Mouse (Mus musculus) MEL (cell line): Measurements from ENCODE around the gene Zbtb3. TPM values are rescaled to one million over a fixed set of nuclear protein-coding genes. Genes with fewer than 3 reads are reported as not detected.

Experiments used
- DNase-seq: peaks from one replicate; pipeline ENCODE4 v3.0.0; 2011; ENCODE audit warnings: low read depth, low spot score
- H3K27ac ChIP-seq: 2 replicates; pipeline ENCODE4 v1.5.1; 2012; ENCODE audit warnings: low read depth, mild to moderate bottlenecking, control low read depth, low read length, moderate library complexity; ENCODE audit not compliant: control insufficient read depth
- H3K27me3 ChIP-seq, 2 experiments: fragments of 150-350 bp in 1 of 2; sonication (generic) in 1 of 2; 2 replicates each; pipeline ENCODE4 v1.6.1; 2012; ENCODE audit warnings: low read length in 2 of 2, mild to moderate bottlenecking in 2 of 2, improper control_type of control experiment in 1 of 2, moderate library complexity in 1 of 2; ENCODE audit not compliant: insufficient read depth in 2 of 2, control insufficient read depth in 1 of 2
- H3K36me3 ChIP-seq, 2 experiments: 2 replicates each; pipeline ENCODE4 v1.6.1; 2012 to 2014; ENCODE audit warnings: low read length in 2 of 2, improper control_type of control experiment in 1 of 2, inconsistent platforms in 1 of 2, mild to moderate bottlenecking in 1 of 2; ENCODE audit not compliant: insufficient read depth in 2 of 2, control insufficient read depth in 1 of 2
- H3K4me1 ChIP-seq, 2 experiments: fragments of 150-350 bp in 1 of 2; sonication (generic) in 1 of 2; 2 replicates each; pipeline ENCODE4 v1.6.1; 2012; ENCODE audit warnings: low read length in 2 of 2, improper control_type of control experiment in 1 of 2, mild to moderate bottlenecking in 1 of 2; ENCODE audit not compliant: insufficient read depth in 2 of 2, control insufficient read depth in 1 of 2
- H3K4me3 ChIP-seq, 2 experiments: fragments of 150-350 bp in 1 of 2; sonication (generic) in 1 of 2; 2 replicates each; pipeline ENCODE4 v1.5.1; 2012; ENCODE audit warnings: low read depth in 2 of 2, low read length in 2 of 2, mild to moderate bottlenecking in 2 of 2, moderate library complexity in 2 of 2, control low read depth in 1 of 2, improper control_type of control experiment in 1 of 2; ENCODE audit not compliant: control insufficient read depth in 1 of 2, insufficient read depth in 1 of 2
- H3K79me2 ChIP-seq: 2 replicates; pipeline ENCODE4 v1.6.1; 2012; ENCODE audit warnings: mild to moderate bottlenecking, low read length, moderate library complexity; ENCODE audit not compliant: control insufficient read depth, poor library complexity, insufficient read depth
- H3K9ac ChIP-seq: 2 replicates; pipeline ENCODE4 v1.6.1; 2012; ENCODE audit warnings: low read depth, mild to moderate bottlenecking, control low read depth, low read length, moderate library complexity; ENCODE audit not compliant: control insufficient read depth, poor library complexity, severe bottlenecking
- H3K9me3 ChIP-seq: fragments of 150-350 bp; sonication (generic); replicated peaks from 2 replicates; pipeline ENCODE4 v1.6.1; 2012; ENCODE audit warnings: mild to moderate bottlenecking, low read length, improper control_type of control experiment, moderate library complexity; ENCODE audit not compliant: insufficient read depth
- CTCF ChIP-seq, 3 experiments: IDR thresholded peaks in 2 of 3; conservative IDR thresholded peaks in 1 of 3; 2 replicates each; pipeline ENCODE4 v1.5.1; 2011 to 2012; ENCODE audit warnings: low read length in 3 of 3, low read depth in 2 of 3, mild to moderate bottlenecking in 2 of 3, improper control_type of control experiment in 1 of 3, inconsistent platforms in 1 of 3, mixed read lengths in 1 of 3, moderate library complexity in 1 of 3; ENCODE audit not compliant: control insufficient read depth in 1 of 3, insufficient read depth in 1 of 3, poor library complexity in 1 of 3, severe bottlenecking in 1 of 3
- E2F4 ChIP-seq: IDR thresholded peaks from 2 replicates; pipeline ENCODE4 v1.6.1; 2011; ENCODE audit warnings: low read depth, low read length, improper control_type of control experiment, borderline replicate concordance
- ETS1 ChIP-seq: IDR thresholded peaks from 2 replicates; pipeline ENCODE4 v1.6.1; 2012; ENCODE audit warnings: low read depth, mild to moderate bottlenecking, inconsistent platforms, low read length, improper control_type of control experiment, moderate library complexity
- GATA1 ChIP-seq: IDR thresholded peaks from 2 replicates; pipeline ENCODE4 v1.6.1; 2011; ENCODE audit warnings: low read depth, low read length, improper control_type of control experiment
- HCFC1 ChIP-seq: IDR thresholded peaks from 2 replicates; pipeline ENCODE4 v1.6.1; 2012; ENCODE audit warnings: low read depth, mild to moderate bottlenecking, inconsistent platforms, low read length, improper control_type of control experiment, moderate library complexity
- MAFK ChIP-seq: IDR thresholded peaks from 2 replicates; pipeline ENCODE4 v1.6.1; 2011; ENCODE audit warnings: low read depth, mild to moderate bottlenecking, low read length, improper control_type of control experiment, borderline replicate concordance
- POLR2A ChIP-seq, 2 experiments: IDR thresholded peaks; 2 replicates each; pipeline ENCODE4 v1.6.1; 2011 to 2012; ENCODE audit warnings: low read length in 2 of 2, mild to moderate bottlenecking in 2 of 2, control low read depth in 1 of 2, improper control_type of control experiment in 1 of 2, low read depth in 1 of 2, moderate library complexity in 1 of 2; ENCODE audit not compliant: control insufficient read depth in 1 of 2, insufficient read depth in 1 of 2, poor library complexity in 1 of 2
- RCOR1 ChIP-seq: IDR thresholded peaks from 2 replicates; pipeline ENCODE4 v1.6.1; 2012; ENCODE audit warnings: low read depth, mild to moderate bottlenecking, inconsistent platforms, low read length, improper control_type of control experiment
- SIN3A ChIP-seq: IDR thresholded peaks from 2 replicates; pipeline ENCODE4 v1.6.1; 2012; ENCODE audit warnings: low read length, improper control_type of control experiment, inconsistent platforms
- SMC3 ChIP-seq: IDR thresholded peaks from 2 replicates; pipeline ENCODE4 v1.6.1; 2011; ENCODE audit warnings: low read depth, low read length, improper control_type of control experiment
- UBTF ChIP-seq: IDR thresholded peaks from 2 replicates; pipeline ENCODE4 v1.6.1; 2012; ENCODE audit warnings: low read depth, mild to moderate bottlenecking, inconsistent platforms, low read length, improper control_type of control experiment, moderate library complexity, borderline replicate concordance; ENCODE audit not compliant: insufficient read depth
- USF2 ChIP-seq, 2 experiments: IDR thresholded peaks; 2 replicates each; pipeline ENCODE4 v1.6.1; 2011 to 2012; ENCODE audit warnings: improper control_type of control experiment in 2 of 2, low read length in 2 of 2, borderline replicate concordance in 1 of 2, inconsistent platforms in 1 of 2, low read depth in 1 of 2, mild to moderate bottlenecking in 1 of 2; ENCODE audit not compliant: insufficient read depth in 1 of 2
- polyA plus RNA-seq, 2 experiments: library from polyadenylated mRNA; stranded (reverse) in 1 of 2; unstranded in 1 of 2; fragments of >175 nt in 1 of 2; fragments of >200 nt in 1 of 2; gene quantifications; 2 replicates each; pipeline versions ENCODE4 v1.2.1 to v1.2.4; 2012; ENCODE audit warnings: low replicate concordance in 2 of 2, low read depth in 1 of 2; ENCODE audit not compliant: insufficient read length in 2 of 2, insufficient read depth in 1 of 2, missing spikeins in 1 of 2
- total RNA-seq: library from RNA; depleted of rRNA; stranded (reverse); fragments of 300-350 nt; gene quantifications from 2 replicates; pipeline ENCODE4 v1.2.3, GENCODE M21; 2012; rRNA removed

The Zbtb3 gene
- total and polyA plus RNA-seq, 3 experiments, result 2.4 to 2.9 TPM; not detected in 1

- H3K27me3 ChIP-seq, result no peaks in the 10 kb centered on the region
- DNase-seq, result no peak
- no peaks in the 10 kb centered on the region for H3K79me2 ChIP-seq
- no peak overlapping the region for H3K9ac ChIP-seq
- no peaks in the 10 kb centered on the region for H3K36me3 ChIP-seq
- H3K4me1 ChIP-seq, result no peaks in the 10 kb centered on the region
- H3K9me3 ChIP-seq, result no peaks in the 10 kb centered on the region
- no peak overlapping the region for H3K27ac ChIP-seq
- H3K4me3 ChIP-seq, result no peak overlapping the region
- no peak for TF ChIP-seq CTCF (IDR thresholded peaks at IDR 0.05 in 2 of 3, conservative IDR thresholded peaks at IDR 0.05 in 1 of 3; ENCODE audit: control insufficient read depth in 1 of 3, insufficient read depth in 1 of 3, low read depth in 2 of 3, low read length in 3 of 3, poor library complexity in 1 of 3, severe bottlenecking in 1 of 3)
Observed at GRCm38 (mm10) chr19:8852236-8852928, 50.0 kb downstream of the Zbtb3 start.

DNA sequence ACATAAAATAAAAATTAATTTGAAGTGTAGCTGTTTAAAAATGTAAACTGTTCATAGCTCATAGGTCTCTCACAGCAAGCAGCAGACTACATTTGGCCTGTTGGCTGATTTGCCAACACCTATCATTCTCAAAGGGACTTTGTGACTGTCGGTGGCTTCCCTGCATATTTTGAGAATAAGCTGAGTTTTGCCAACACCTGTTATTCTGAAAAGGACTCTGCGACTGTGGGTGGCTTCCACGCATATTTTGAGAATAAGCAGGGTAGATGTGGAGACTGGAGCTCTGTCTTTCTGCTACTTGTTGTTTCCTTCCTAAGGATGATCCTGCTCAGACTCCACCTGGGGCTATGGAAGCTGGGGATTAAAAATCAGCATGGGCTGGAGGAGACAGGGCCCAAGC lies 50.8 kb downstream of the Zbtb3 start:
- Histone ChIP-seq H3K79me2 (no peaks in the 10 kb centered on the region), H3K4me1 (no peaks in the 10 kb centered on the region), H3K27ac (no peak overlapping the region), H3K27me3 (no peaks in the 10 kb centered on the region), H3K36me3 (no peaks in the 10 kb centered on the region), H3K9me3 (no peaks in the 10 kb centered on the region), H3K4me3 (no peak overlapping the region), H3K9ac (no peak overlapping the region)
- TF ChIP-seq POLR2A (IDR thresholded peaks at IDR 0.05; ENCODE audit: control insufficient read depth in 1 of 2, insufficient read depth in 1 of 2, low read depth in 1 of 2, low read length in 2 of 2, poor library complexity in 1 of 2), result no peak
- no peak for TF ChIP-seq HCFC1
- no peak for TF ChIP-seq ETS1
- no peak for TF ChIP-seq USF2 (IDR thresholded peaks at IDR 0.05; ENCODE audit: borderline replicate concordance in 1 of 2, insufficient read depth in 1 of 2, low read depth in 1 of 2, low read length in 2 of 2)
- TF ChIP-seq E2F4, result no peak
- TF ChIP-seq SIN3A, result no peak
- TF ChIP-seq SMC3, result no peak
- no peak for TF ChIP-seq GATA1
- no peak for TF ChIP-seq RCOR1
- no peak for TF ChIP-seq UBTF
- TF ChIP-seq MAFK, result no peak
- no peak for DNase-seq

Other genes with a start within 250 kb of the Zbtb3 start
Only the 30 nearest of the 33 such genes appear.
- under 0.01 TPM in 1 of 2 replicates, not detected in the other for gene Chrm1, start 138.8 kb upstream of the Zbtb3 start, total RNA-seq
- gene Chrm1, start 138.8 kb upstream of the Zbtb3 start, polyA plus RNA-seq, result under 1 TPM in 1 of 2 experiments, not detected in 1; 0.01 TPM
- gene Slc3a2, start 79.2 kb upstream of the Zbtb3 start, total RNA-seq, result 164 and 253 TPM in 2 replicates
- gene Slc3a2, start 79.2 kb upstream of the Zbtb3 start, polyA plus RNA-seq, result 100 to 1,000 TPM; 428 to 670 TPM
- gene Wdr74, start 66.7 kb upstream of the Zbtb3 start, total RNA-seq, result 158 and 208 TPM in 2 replicates
- 100 to 1,000 TPM; 208 to 803 TPM for gene Wdr74, start 66.7 kb upstream of the Zbtb3 start, polyA plus RNA-seq
- gene 1700092M07Rik, start 61.8 kb upstream of the Zbtb3 start, total RNA-seq, result 3.0 and 3.3 TPM in 2 replicates
- gene 1700092M07Rik, start 61.8 kb upstream of the Zbtb3 start, polyA plus RNA-seq, result 1 to 10 TPM in 1 of 2 experiments, not detected in 1; 4.3 TPM
- gene Stx5a, start 61.1 kb upstream of the Zbtb3 start, total RNA-seq, result 27.5 and 28.7 TPM in 2 replicates
- 10 to 100 TPM in 1 of 2 experiments, not detected in 1; 50.0 TPM for gene Stx5a, start 61.1 kb upstream of the Zbtb3 start, polyA plus RNA-seq
- 107 and 122 TPM in 2 replicates for gene Nxf1, start 45.5 kb upstream of the Zbtb3 start, total RNA-seq
- 100 to 1,000 TPM; 231 to 296 TPM for gene Nxf1, start 45.5 kb upstream of the Zbtb3 start, polyA plus RNA-seq
- gene Tmem223, start 31.6 kb upstream of the Zbtb3 start, total RNA-seq, result 7.5 and 7.8 TPM in 2 replicates
- gene Tmem223, start 31.6 kb upstream of the Zbtb3 start, polyA plus RNA-seq, result 10 to 100 TPM in 1 of 2 experiments, not detected in 1; 23.2 TPM
- gene Tmem179b, start 28.1 kb upstream of the Zbtb3 start, total RNA-seq, result 49.2 and 60.0 TPM in 2 replicates
- 100 to 1,000 TPM in 1 of 2 experiments, not detected in 1; 101 TPM for gene Tmem179b, start 28.1 kb upstream of the Zbtb3 start, polyA plus RNA-seq
- gene Taf6l, start 16.1 kb upstream of the Zbtb3 start, total RNA-seq, result 15.3 and 18.3 TPM in 2 replicates
- 10 to 100 TPM in 1 of 2 experiments, not detected in 1; 25.5 TPM for gene Taf6l, start 16.1 kb upstream of the Zbtb3 start, polyA plus RNA-seq
- gene Polr2g, start 4.0 kb upstream of the Zbtb3 start, total RNA-seq, result 165 and 188 TPM in 2 replicates
- gene Polr2g, start 4.0 kb upstream of the Zbtb3 start, polyA plus RNA-seq, result 100 to 1,000 TPM in 1 of 2 experiments, not detected in 1; 181 TPM
- gene Ttc9c, start 16.8 kb downstream of the Zbtb3 start, total RNA-seq, result 22.9 and 24.2 TPM in 2 replicates
- 10 to 100 TPM in 1 of 2 experiments, not detected in 1; 29.8 TPM for gene Ttc9c, start 16.8 kb downstream of the Zbtb3 start, polyA plus RNA-seq
- gene Hnrnpul2, start 17.5 kb downstream of the Zbtb3 start, total RNA-seq, result 39.4 and 44.6 TPM in 2 replicates
- 100 to 1,000 TPM; 106 to 174 TPM for gene Hnrnpul2, start 17.5 kb downstream of the Zbtb3 start, polyA plus RNA-seq
- 0.23 TPM in 1 of 2 replicates, not detected in the other for gene AC129217.1, start 27.2 kb downstream of the Zbtb3 start, total RNA-seq
- gene AC129217.1, start 27.2 kb downstream of the Zbtb3 start, polyA plus RNA-seq, result 10 to 100 TPM in 1 of 2 experiments, not detected in 1; 53.4 TPM
- gene Bscl2, start 34.9 kb downstream of the Zbtb3 start, total RNA-seq, result 26.0 and 29.5 TPM in 2 replicates
- gene Bscl2, start 34.9 kb downstream of the Zbtb3 start, polyA plus RNA-seq, result 10 to 100 TPM in 1 of 2 experiments, not detected in 1; 51.3 TPM
- gene Gng3, start 36.6 kb downstream of the Zbtb3 start, total RNA-seq, result 0.15 and 0.29 TPM in 2 replicates
- 1 to 10 TPM in 1 of 2 experiments, not detected in 1; 2.5 TPM for gene Gng3, start 36.6 kb downstream of the Zbtb3 start, polyA plus RNA-seq
- 0.15 and 0.26 TPM in 2 replicates for gene Lrrn4cl, start 48.2 kb downstream of the Zbtb3 start, total RNA-seq
- gene Lrrn4cl, start 48.2 kb downstream of the Zbtb3 start, polyA plus RNA-seq, result under 1 TPM in 1 of 2 experiments, not detected in 1; 0.54 TPM
- 179 and 187 TPM in 2 replicates for gene Ubxn1, start 68.9 kb downstream of the Zbtb3 start, total RNA-seq
- gene Ubxn1, start 68.9 kb downstream of the Zbtb3 start, polyA plus RNA-seq, result 100 to 1,000 TPM in 1 of 2 experiments, not detected in 1; 366 TPM
- gene Uqcc3, start 78.4 kb downstream of the Zbtb3 start, total RNA-seq, result 46.3 and 49.4 TPM in 2 replicates
- 10 to 100 TPM in 1 of 2 experiments, not detected in 1; 55.0 TPM for gene Uqcc3, start 78.4 kb downstream of the Zbtb3 start, polyA plus RNA-seq
- gene Lbhd1, start 81.2 kb downstream of the Zbtb3 start, total RNA-seq, result 10.3 and 15.5 TPM in 2 replicates
- gene Lbhd1, start 81.2 kb downstream of the Zbtb3 start, polyA plus RNA-seq, result 100 to 1,000 TPM in 1 of 2 experiments, 10 to 100 TPM in 1; 46.5 to 123 TPM
- gene Gm49403, start 81.4 kb downstream of the Zbtb3 start, total RNA-seq, result not detected in 2 replicates
- gene Gm49403, start 81.4 kb downstream of the Zbtb3 start, polyA plus RNA-seq, result not detected
- gene 1810009A15Rik, start 86.3 kb downstream of the Zbtb3 start, total RNA-seq, result 171 and 184 TPM in 2 replicates
- 100 to 1,000 TPM in 1 of 2 experiments, not detected in 1; 189 TPM for gene 1810009A15Rik, start 86.3 kb downstream of the Zbtb3 start, polyA plus RNA-seq
- 0.77 TPM in 1 of 2 replicates, not detected in the other for gene Gm49416, start 86.4 kb downstream of the Zbtb3 start, total RNA-seq
- 10 to 100 TPM in 1 of 2 experiments, not detected in 1; 31.2 TPM for gene Gm49416, start 86.4 kb downstream of the Zbtb3 start, polyA plus RNA-seq
- gene Ints5, start 90.5 kb downstream of the Zbtb3 start, total RNA-seq, result 38.1 and 43.9 TPM in 2 replicates
- gene Ints5, start 90.5 kb downstream of the Zbtb3 start, polyA plus RNA-seq, result 10 to 100 TPM in 1 of 2 experiments, not detected in 1; 51.5 TPM
- 104 and 122 TPM in 2 replicates for gene Ganab, start 95.5 kb downstream of the Zbtb3 start, total RNA-seq
- gene Ganab, start 95.5 kb downstream of the Zbtb3 start, polyA plus RNA-seq, result 100 to 1,000 TPM in 1 of 2 experiments, not detected in 1; 123 TPM
- 21.0 and 26.2 TPM in 2 replicates for gene B3gat3, start 117.8 kb downstream of the Zbtb3 start, total RNA-seq
- 10 to 100 TPM in 1 of 2 experiments, not detected in 1; 35.4 TPM for gene B3gat3, start 117.8 kb downstream of the Zbtb3 start, polyA plus RNA-seq
- 1.6 and 4.1 TPM in 2 replicates for gene Rom1, start 126.8 kb downstream of the Zbtb3 start, total RNA-seq
- gene Rom1, start 126.8 kb downstream of the Zbtb3 start, polyA plus RNA-seq, result 1 to 10 TPM in 1 of 2 experiments, not detected in 1; 3.1 TPM
- gene Eml3, start 127.0 kb downstream of the Zbtb3 start, total RNA-seq, result 13.0 and 16.6 TPM in 2 replicates
- gene Eml3, start 127.0 kb downstream of the Zbtb3 start, polyA plus RNA-seq, result 10 to 100 TPM in 1 of 2 experiments, not detected in 1; 23.4 TPM
- 150 and 171 TPM in 2 replicates for gene Mta2, start 139.3 kb downstream of the Zbtb3 start, total RNA-seq
- gene Mta2, start 139.3 kb downstream of the Zbtb3 start, polyA plus RNA-seq, result 100 to 1,000 TPM; 116 to 167 TPM
- 54.6 and 54.9 TPM in 2 replicates for gene Tut1, start 151.3 kb downstream of the Zbtb3 start, total RNA-seq
- 10 to 100 TPM in 1 of 2 experiments, not detected in 1; 68.2 TPM for gene Tut1, start 151.3 kb downstream of the Zbtb3 start, polyA plus RNA-seq
- gene Eef1g, start 164.5 kb downstream of the Zbtb3 start, total RNA-seq, result 1,362 and 1,397 TPM in 2 replicates
- gene Eef1g, start 164.5 kb downstream of the Zbtb3 start, polyA plus RNA-seq, result 1,000 to 10,000 TPM; 1,691 to 1,817 TPM